9 mouse cellular contexts compared by ENCODE assay signal in genomic region chr3:153835455-153836086, GRCm38 (mm10). TPM values are rescaled to one million over a fixed set of nuclear protein-coding genes. Genes with fewer than 3 reads are reported as not detected.
A peak's percentile ranks its signal among the peaks of the same experiment; 100 is the strongest.
DNase-seq lines count a peak whose midpoint lies in the region; ATAC-seq lines count a peak whose summit lies in the region.
"Had no signal": no experiment of that assay in that cellular context is flagged by ENCODE, and none has a peak within 500 bp of the region (broad histone marks: within the 10 kb centered on the region; RNA-seq: fewer than 3 reads in every experiment).

No protein-coding gene starts in this region.

- H3K9ac ChIP-seq in forebrain, embryonic 15.5 days (replicated peaks): no peak overlapping the region
- H3K9ac ChIP-seq: hindbrain, embryonic 15.5 days had no signal

- no peaks in the 10 kb centered on the region for H3K4me1 ChIP-seq in forebrain, embryonic 15.5 days
- H3K4me1 ChIP-seq: hindbrain, embryonic 15.5 days had no signal

- H3K27ac ChIP-seq in forebrain, embryonic 15.5 days (replicated peaks): no peak overlapping the region
- H3K27ac ChIP-seq: hindbrain, embryonic 15.5 days had no signal

- 65% methylated on average over 7 of the region's 7 CpGs for WGBS in forebrain, embryonic 15.5 days

- H3K4me2 ChIP-seq in forebrain, embryonic 15.5 days (replicated peaks): no peak overlapping the region
- H3K4me2 ChIP-seq: hindbrain, embryonic 15.5 days had no signal

- no peaks in the 10 kb centered on the region for H3K9me3 ChIP-seq in forebrain, embryonic 15.5 days
- H3K9me3 ChIP-seq: hindbrain, embryonic 15.5 days had no signal

- H3K4me3 ChIP-seq in forebrain, embryonic 15.5 days: no peak overlapping the region
- H3K4me3 ChIP-seq: hindbrain, embryonic 15.5 days had no signal

- H3K36me3 ChIP-seq in forebrain, embryonic 15.5 days: no peaks in the 10 kb centered on the region
- H3K36me3 ChIP-seq: hindbrain, embryonic 15.5 days had no signal

- DNase-seq in MEL-GATA-1-ER (ENCODE audit: extremely low read depth, low read depth): peak; percentile 72
- peak; percentile 17 to 40 for DNase-seq in layer of hippocampus, postnatal 14 days (ENCODE audit: low spot score in 2 of 2)
- DNase-seq in lung, postnatal 10 days: peak; percentile 88
- DNase-seq in right cerebral cortex, postnatal 14 days: peak; percentile 46
- DNase-seq in yolk sac, embryonic 10.5 days (ENCODE audit: low spot score): peak; percentile 48

- ATAC-seq in cerebellum, adult (ENCODE audit: insufficient number of reproducible peaks, low FRiP score, low TSS enrichment): 0 out of 2 replicates have a peak, but pooled peaks have one; percentile 5
- ATAC-seq in forebrain, embryonic 15.5 days (replicated peaks): 0 out of 2 replicates have a peak, but pooled peaks have one; percentile 19
- ATAC-seq in hematopoietic stem cell, adult 5-6 weeks (replicated peaks in 1 of 2; ENCODE audit: insufficient read depth in 1 of 2, low FRiP score in 2 of 2, low TSS enrichment in 1 of 2, low read depth in 1 of 2, poor library complexity in 2 of 2, severe bottlenecking in 2 of 2): peak; percentile 62 to 63

- no peaks in the 10 kb centered on the region for H3K27me3 ChIP-seq in forebrain, embryonic 15.5 days
- H3K27me3 ChIP-seq: hindbrain, embryonic 15.5 days had no signal

RNA-seq across cellular contexts. Expression of gene Asb17, which starts 8.4 kb away (rescaled TPM):
- 0.10 TPM in 1 of 2 replicates, not detected in the other for polyA plus RNA-seq in forebrain, embryonic 15.5 days (2015; fragmentation: Nextera tagmentation; extraction: Ambion mirVana)
- not detected in 2 replicates for total RNA-seq in hematopoietic stem cell, adult 5-6 weeks (2017)
- not detected for total RNA-seq in layer of hippocampus, postnatal 14 days (2021)

Comparison
In these comparisons a context has a peak if more than half of its experiments do, and no peak if none do; other contexts are left out.
1. DNase-seq: peak in every context shown above with its lines; median percentile 88 in lung, postnatal 10 days; 72 in MEL-GATA-1-ER; 48 in yolk sac, embryonic 10.5 days; 46 in right cerebral cortex, postnatal 14 days; 28 in layer of hippocampus, postnatal 14 days.
2. ATAC-seq: peak in every context shown above with its lines; median percentile 62 in hematopoietic stem cell, adult 5-6 weeks; 19 in forebrain, embryonic 15.5 days; 5 in cerebellum, adult.